Mouse (Mus musculus): ENCODE results near the gene Golm1. TPM values are rescaled to one million over a fixed set of nuclear protein-coding genes. Genes with fewer than 3 reads are reported as not detected.

The Golm1 gene
- polyA plus RNA-seq, 1 experiment, result 5.6 TPM

DNA sequence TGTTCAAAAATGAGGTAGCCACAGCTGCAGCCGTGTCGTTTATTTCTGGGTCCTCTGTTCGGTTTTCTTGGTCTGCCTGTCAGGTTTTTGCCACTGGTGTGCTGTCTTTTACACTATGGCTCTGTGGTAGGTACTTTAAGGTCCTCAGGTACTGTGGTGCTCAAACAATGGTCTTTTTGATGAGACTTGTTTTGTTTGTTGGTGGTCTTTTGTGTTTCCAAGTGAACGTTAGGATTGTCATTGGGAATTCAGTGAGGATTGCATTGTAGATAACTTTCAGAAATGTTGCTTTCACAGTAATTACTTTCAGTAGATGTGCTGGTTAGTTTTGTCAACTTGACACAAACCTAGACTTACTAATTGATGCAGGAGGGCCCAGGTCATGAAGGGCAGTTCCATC lies 85.9 kb downstream of the Golm1 start:
- TF ChIP-seq CEBPB (IDR thresholded peaks at IDR 0.05; ENCODE audit: low read depth), result no peak
- TF ChIP-seq MAX (IDR thresholded peaks at IDR 0.05), result no peak
- no peak for TF ChIP-seq USF1 (IDR thresholded peaks at IDR 0.05; ENCODE audit: low read depth)
- TF ChIP-seq MYOG (IDR thresholded peaks at IDR 0.05; ENCODE audit: control insufficient read depth, extremely low read depth, insufficient read length), result no peak
- no peak for TF ChIP-seq CTCF (IDR thresholded peaks at IDR 0.05; ENCODE audit: control insufficient read depth, insufficient read depth, insufficient read length)
- TF ChIP-seq MYOD1 (IDR thresholded peaks at IDR 0.05; ENCODE audit: control insufficient read depth, insufficient read length, low read depth), result no peak
- TF ChIP-seq FOSL1 (IDR thresholded peaks at IDR 0.05; ENCODE audit: insufficient read depth, low read length, poor library complexity, severe bottlenecking), result no peak
- H3K27me3 ChIP-seq (ENCODE audit: control insufficient read depth, insufficient read depth, insufficient read length), result no peaks in the 10 kb centered on the region
- no peak overlapping the region for H3ac ChIP-seq (ENCODE audit: control insufficient read depth, insufficient read length, low read depth)
- no peak overlapping the region for H3K4me3 ChIP-seq (ENCODE audit: insufficient read depth, poor library complexity, severe bottlenecking)
- H3K79me2 ChIP-seq (ENCODE audit: control insufficient read depth, insufficient read depth), result peaks cover 74% of the 10 kb centered on the region
- H3K79me3 ChIP-seq (ENCODE audit: low read depth), result peaks cover 28% of the 10 kb centered on the region
- peaks cover 41% of the 10 kb centered on the region for H3K36me3 ChIP-seq (ENCODE audit: control insufficient read depth, insufficient read depth)

DNA sequence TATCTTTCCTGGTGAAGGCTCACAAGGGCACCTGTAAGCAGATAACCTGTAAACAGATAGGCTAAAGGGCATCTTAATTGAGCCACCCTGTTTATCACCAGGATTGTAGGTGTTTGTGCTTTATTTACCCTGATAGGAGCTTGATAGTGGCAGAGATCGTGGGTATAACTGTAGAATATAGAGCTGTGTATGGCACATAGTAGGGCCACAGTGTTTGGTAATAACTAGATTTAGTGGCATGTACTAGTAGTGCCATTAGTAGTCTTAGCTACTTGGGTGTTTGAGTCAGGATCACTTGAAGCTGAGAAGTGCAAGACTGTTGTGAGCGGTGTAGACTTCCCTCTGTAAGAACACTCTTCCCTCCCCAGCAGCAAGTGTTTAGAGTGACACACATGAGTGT lies 88.4 kb downstream of the Golm1 start:
- no peak for TF ChIP-seq MYOG (IDR thresholded peaks at IDR 0.05; ENCODE audit: control insufficient read depth, extremely low read depth, insufficient read length)
- TF ChIP-seq CTCF (IDR thresholded peaks at IDR 0.05; ENCODE audit: control insufficient read depth, insufficient read depth, insufficient read length), result no peak
- TF ChIP-seq MAX (IDR thresholded peaks at IDR 0.05), result no peak
- no peak for TF ChIP-seq CEBPB (IDR thresholded peaks at IDR 0.05; ENCODE audit: low read depth)
- no peak for TF ChIP-seq MYOD1 (IDR thresholded peaks at IDR 0.05; ENCODE audit: control insufficient read depth, insufficient read length, low read depth)
- no peak for TF ChIP-seq USF1 (IDR thresholded peaks at IDR 0.05; ENCODE audit: low read depth)
- no peak for TF ChIP-seq FOSL1 (IDR thresholded peaks at IDR 0.05; ENCODE audit: insufficient read depth, low read length, poor library complexity, severe bottlenecking)
- peaks cover 28% of the 10 kb centered on the region for H3K79me3 ChIP-seq (ENCODE audit: low read depth)
- H3K36me3 ChIP-seq (ENCODE audit: control insufficient read depth, insufficient read depth), result peaks cover 31% of the 10 kb centered on the region
- no peak overlapping the region for H3K4me3 ChIP-seq (ENCODE audit: insufficient read depth, poor library complexity, severe bottlenecking)
- peaks cover 56% of the 10 kb centered on the region for H3K79me2 ChIP-seq (ENCODE audit: control insufficient read depth, insufficient read depth)
- no peaks in the 10 kb centered on the region for H3K27me3 ChIP-seq (ENCODE audit: control insufficient read depth, insufficient read depth, insufficient read length)
- H3ac ChIP-seq (ENCODE audit: control insufficient read depth, insufficient read length, low read depth), result no peak overlapping the region

DNA sequence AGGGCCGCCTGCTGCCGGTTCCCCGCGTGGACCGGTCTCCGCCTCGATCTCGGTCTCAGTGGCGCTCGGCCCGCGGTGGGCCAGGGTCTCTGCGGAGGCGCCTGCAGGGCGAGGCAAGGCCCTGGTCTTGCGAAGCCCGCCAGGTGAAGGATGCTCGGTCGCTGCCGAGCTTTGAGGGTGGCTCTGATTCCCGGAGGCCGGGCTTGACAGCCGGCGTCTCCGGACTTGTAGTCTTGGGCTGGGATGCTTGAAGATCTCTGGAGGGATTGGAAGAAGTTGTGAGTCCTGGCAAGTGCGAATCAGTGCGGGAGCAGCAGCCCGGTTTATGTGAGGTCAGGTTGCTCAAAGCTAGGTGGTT lies 90.0 kb downstream of the Golm1 start:
- peaks cover 28% of the 10 kb centered on the region for H3K79me3 ChIP-seq (ENCODE audit: low read depth)
- peaks cover 50% of the 10 kb centered on the region for H3K79me2 ChIP-seq (ENCODE audit: control insufficient read depth, insufficient read depth)
- H3K27me3 ChIP-seq (ENCODE audit: control insufficient read depth, insufficient read depth, insufficient read length), result no peaks in the 10 kb centered on the region
- peak overlapping the region; percentile 96 for H3ac ChIP-seq (ENCODE audit: control insufficient read depth, insufficient read length, low read depth)
- H3K4me3 ChIP-seq (ENCODE audit: insufficient read depth, poor library complexity, severe bottlenecking), result peak overlapping the region; percentile 78
- no peak for TF ChIP-seq MYOG (IDR thresholded peaks at IDR 0.05; ENCODE audit: control insufficient read depth, extremely low read depth, insufficient read length)
- H3K36me3 ChIP-seq (ENCODE audit: control insufficient read depth, insufficient read depth), result peaks cover 15% of the 10 kb centered on the region

DNA sequence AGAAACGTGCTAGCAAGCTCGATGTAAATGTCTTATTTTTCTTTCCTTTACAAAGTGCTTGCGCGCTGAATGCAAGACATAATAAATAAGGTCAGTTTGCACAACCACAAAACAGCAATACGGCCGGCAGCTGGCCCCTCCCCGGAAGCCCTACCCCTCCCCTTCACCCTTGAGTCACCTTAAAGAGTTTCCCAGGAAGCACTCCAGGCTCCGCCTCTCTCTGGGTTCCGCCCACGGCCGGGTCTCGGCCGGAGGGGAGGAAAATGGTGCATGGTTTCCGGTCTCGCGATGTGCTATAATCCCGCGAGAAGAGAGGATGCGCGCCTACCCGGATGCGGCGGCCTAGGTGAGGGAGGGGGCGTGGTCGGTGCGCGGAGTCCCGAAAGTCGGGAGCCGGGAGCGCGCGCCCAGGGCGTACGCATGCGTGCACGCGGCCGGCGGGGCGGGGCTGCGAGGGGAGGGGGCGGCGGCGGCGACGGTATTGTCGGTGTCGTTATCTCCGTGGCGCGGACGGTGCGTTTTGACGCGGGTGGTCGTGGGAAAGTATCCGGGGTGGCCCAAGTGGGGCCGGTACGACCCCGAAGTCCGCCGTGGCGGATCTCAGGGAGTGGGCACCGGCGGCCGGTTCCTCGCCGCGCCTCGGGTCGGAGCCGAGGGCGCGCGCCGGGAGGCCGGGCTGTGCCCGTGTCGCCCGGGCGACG lies 90.5 kb downstream of the Golm1 start, which contains the start of the genes Agtpbp1 and Naa35:
Gene Agtpbp1, minus strand, starts transcription at position 281 of the 701 bp plus-strand sequence.
Gene Naa35, plus strand, starts transcription at position 313 of the 701 bp plus-strand sequence.
- Histone ChIP-seq H3K79me3 (ENCODE audit: low read depth) (peaks cover 27% of the 10 kb centered on the region), H3K79me2 (ENCODE audit: control insufficient read depth, insufficient read depth) (peaks cover 48% of the 10 kb centered on the region), H3ac (ENCODE audit: control insufficient read depth, insufficient read length, low read depth) (peak within 1 kb of the TSS; percentile 96), H3K27me3 (ENCODE audit: control insufficient read depth, insufficient read depth, insufficient read length) (no peaks in the 10 kb centered on the region), H3K36me3 (ENCODE audit: control insufficient read depth, insufficient read depth) (peaks cover 10% of the 10 kb centered on the region), H3K4me3 (ENCODE audit: insufficient read depth, poor library complexity, severe bottlenecking) (peak within 1 kb of the TSS; percentile 78)
- TF ChIP-seq FOSL1 (IDR thresholded peaks at IDR 0.05; ENCODE audit: insufficient read depth, low read length, poor library complexity, severe bottlenecking) (no peak), USF1 (IDR thresholded peaks at IDR 0.05; ENCODE audit: low read depth) (no peak), CEBPB (IDR thresholded peaks at IDR 0.05; ENCODE audit: low read depth) (no peak), MAX (IDR thresholded peaks at IDR 0.05) (no peak), MYOD1 (IDR thresholded peaks at IDR 0.05; ENCODE audit: control insufficient read depth, insufficient read length, low read depth) (no peak), CTCF (IDR thresholded peaks at IDR 0.05; ENCODE audit: control insufficient read depth, insufficient read depth, insufficient read length) (no peak), MYOG (IDR thresholded peaks at IDR 0.05; ENCODE audit: control insufficient read depth, extremely low read depth, insufficient read length) (no peak)

Other genes starting within 250 kb of the Golm1 start
- gene Agtpbp1, start 90.6 kb downstream of the Golm1 start, polyA plus RNA-seq (2012; fragmentation: generic; extraction: Trizol), result 7.5 TPM
- 35.1 TPM for gene Naa35, start 90.6 kb downstream of the Golm1 start, polyA plus RNA-seq (2012; fragmentation: generic; extraction: Trizol)
- gene 4921517D22Rik, start 18.3 kb upstream of the Golm1 start, polyA plus RNA-seq (2012; fragmentation: generic; extraction: Trizol), result not detected
- gene Spata31d1a, start 34.5 kb upstream of the Golm1 start, polyA plus RNA-seq (2012; fragmentation: generic; extraction: Trizol), result not detected
- gene Spata31d1b, start 36.5 kb upstream of the Golm1 start, polyA plus RNA-seq (2012; fragmentation: generic; extraction: Trizol), result not detected
- gene Spata31d1d, start 55.9 kb upstream of the Golm1 start, polyA plus RNA-seq (2012; fragmentation: generic; extraction: Trizol), result not detected
- 0.01 TPM for gene 1700014D04Rik, start 70.9 kb upstream of the Golm1 start, polyA plus RNA-seq (2012; fragmentation: generic; extraction: Trizol)
- 43.2 TPM for gene Isca1, start 94.0 kb upstream of the Golm1 start, polyA plus RNA-seq (2012; fragmentation: generic; extraction: Trizol)
- not detected for gene Gm49354, start 106.4 kb upstream of the Golm1 start, polyA plus RNA-seq (2012; fragmentation: generic; extraction: Trizol)
- 13.7 TPM for gene Tut7, start 147.3 kb upstream of the Golm1 start, polyA plus RNA-seq (2012; fragmentation: generic; extraction: Trizol)